Mouse (Mus musculus): ENCODE results near the gene Copz2. TPM values are rescaled to one million over a fixed set of nuclear protein-coding genes. Genes with fewer than 3 reads are reported as not detected.

Copz2 gene
- polyA plus RNA-seq (2014; fragmentation: Illumina TruSeq; extraction: RNeasy Lipid Tissue Mini Kit (QIAGEN cat#74804); ENCODE audit: low read depth, low replicate concordance): 14.4 TPM

DNA sequence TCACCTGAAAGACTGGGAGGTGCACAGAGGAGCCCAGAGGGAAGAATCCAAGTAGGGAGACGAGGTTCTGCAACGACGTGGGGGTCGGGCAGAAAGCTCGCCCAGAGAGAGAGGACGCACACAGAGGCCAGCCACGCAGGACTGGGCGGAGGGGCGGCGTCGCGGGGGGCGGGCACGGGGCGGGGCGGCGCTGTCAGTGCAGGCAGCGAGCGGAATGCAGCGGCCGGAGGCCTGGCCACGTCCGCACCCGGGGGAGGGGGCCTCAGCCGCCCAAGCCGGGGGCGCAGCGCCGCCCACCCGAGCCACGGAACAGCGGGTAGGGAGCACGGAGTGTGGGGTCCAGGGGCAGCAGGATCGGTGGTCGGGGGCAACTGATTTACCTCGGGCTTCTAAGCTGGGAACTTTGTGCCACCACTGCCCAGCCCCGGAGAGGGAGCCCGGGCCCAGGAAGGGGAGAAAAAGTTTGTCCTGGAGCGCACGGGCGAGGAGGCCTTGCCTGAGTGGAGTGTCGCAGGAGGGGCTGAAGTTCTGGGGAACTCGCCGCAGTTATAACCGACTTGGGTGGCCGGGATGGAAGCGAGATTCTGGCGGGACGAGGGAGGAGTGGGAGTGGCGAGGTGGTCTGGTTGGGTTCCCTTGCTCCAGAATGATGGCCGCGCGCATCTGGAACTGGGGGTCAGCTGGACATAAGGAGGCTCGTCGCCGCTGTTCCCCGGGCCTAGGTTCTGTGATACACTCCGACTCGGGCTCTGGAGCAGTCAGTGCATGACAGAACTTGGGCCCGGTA lies at the start of gene Copz2:
Copz2 (plus strand) TSS at position 190 of the 787 bp plus-strand sequence.

DNA sequence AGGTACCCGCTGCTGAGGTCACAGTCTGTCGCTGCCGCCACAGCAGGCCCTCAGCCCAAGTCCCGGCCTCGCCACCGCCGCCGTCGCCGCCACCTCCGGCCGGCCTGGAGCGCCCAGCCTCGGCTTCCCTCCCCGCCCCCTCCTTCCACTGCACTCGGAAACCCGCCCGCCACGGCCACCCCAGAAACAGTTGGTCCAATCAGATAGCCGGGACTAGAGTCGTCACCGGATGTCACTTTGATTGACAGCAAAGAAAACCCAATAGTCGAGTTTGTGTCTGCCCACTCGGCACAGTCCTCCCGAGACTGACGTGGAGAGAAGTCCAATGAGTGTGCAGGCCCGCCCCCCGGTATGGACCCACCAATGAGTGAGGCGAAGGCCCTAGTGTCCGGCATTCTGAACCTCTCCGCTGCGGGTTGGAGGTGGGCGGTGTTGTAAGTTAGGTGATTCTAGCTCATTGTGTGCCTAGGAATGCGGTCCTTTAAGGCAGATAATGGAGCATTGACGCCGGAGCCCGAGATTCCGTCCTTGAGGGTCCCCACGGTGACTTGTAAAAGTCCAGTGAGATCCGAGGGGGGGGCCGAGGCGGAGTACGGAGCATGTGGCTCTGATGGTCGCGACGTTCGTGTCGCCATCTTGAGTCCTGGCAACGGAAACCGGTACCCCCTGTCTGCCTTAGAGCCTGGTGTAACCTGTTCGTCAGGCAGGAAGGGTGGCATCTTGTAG lies 19.7 kb upstream of the Copz2 start, which contains the start of gene Nfe2l1:
Nfe2l1 (minus strand) TSS at position 156 of the 726 bp plus-strand sequence.

Other genes with a start within 250 kb of the Copz2 start
- 2.3 TPM for gene Snx11, start 72.3 kb upstream of the Copz2 start, polyA plus RNA-seq (2014; fragmentation: Illumina TruSeq; extraction: RNeasy Lipid Tissue Mini Kit (QIAGEN cat#74804); ENCODE audit: low read depth, low replicate concordance)
- 83.3 TPM for gene Cbx1, start 60.7 kb upstream of the Copz2 start, polyA plus RNA-seq (2014; fragmentation: Illumina TruSeq; extraction: RNeasy Lipid Tissue Mini Kit (QIAGEN cat#74804); ENCODE audit: low read depth, low replicate concordance)
- gene Nfe2l1, start 19.9 kb upstream of the Copz2 start, polyA plus RNA-seq (2014; fragmentation: Illumina TruSeq; extraction: RNeasy Lipid Tissue Mini Kit (QIAGEN cat#74804); ENCODE audit: low read depth, low replicate concordance): 45.5 TPM
- gene Cdk5rap3, start 66.6 kb downstream of the Copz2 start, polyA plus RNA-seq (2014; fragmentation: Illumina TruSeq; extraction: RNeasy Lipid Tissue Mini Kit (QIAGEN cat#74804); ENCODE audit: low read depth, low replicate concordance): 22.7 TPM
- gene Prr15l, start 78.2 kb downstream of the Copz2 start, polyA plus RNA-seq (2014; fragmentation: Illumina TruSeq; extraction: RNeasy Lipid Tissue Mini Kit (QIAGEN cat#74804); ENCODE audit: low read depth, low replicate concordance): 14.7 TPM
- 16.3 TPM for gene Pnpo, start 94.1 kb downstream of the Copz2 start, polyA plus RNA-seq (2014; fragmentation: Illumina TruSeq; extraction: RNeasy Lipid Tissue Mini Kit (QIAGEN cat#74804); ENCODE audit: low read depth, low replicate concordance)
- 2.5 TPM for gene Sp2, start 133.1 kb downstream of the Copz2 start, polyA plus RNA-seq (2014; fragmentation: Illumina TruSeq; extraction: RNeasy Lipid Tissue Mini Kit (QIAGEN cat#74804); ENCODE audit: low read depth, low replicate concordance)
- 0.28 TPM for gene Sp6, start 163.5 kb downstream of the Copz2 start, polyA plus RNA-seq (2014; fragmentation: Illumina TruSeq; extraction: RNeasy Lipid Tissue Mini Kit (QIAGEN cat#74804); ENCODE audit: low read depth, low replicate concordance)
- gene Scrn2, start 180.1 kb downstream of the Copz2 start, polyA plus RNA-seq (2014; fragmentation: Illumina TruSeq; extraction: RNeasy Lipid Tissue Mini Kit (QIAGEN cat#74804); ENCODE audit: low read depth, low replicate concordance): not detected
- 0.81 TPM for gene Lrrc46, start 191.5 kb downstream of the Copz2 start, polyA plus RNA-seq (2014; fragmentation: Illumina TruSeq; extraction: RNeasy Lipid Tissue Mini Kit (QIAGEN cat#74804); ENCODE audit: low read depth, low replicate concordance)
- 18.1 TPM for gene Mrpl10, start 191.7 kb downstream of the Copz2 start, polyA plus RNA-seq (2014; fragmentation: Illumina TruSeq; extraction: RNeasy Lipid Tissue Mini Kit (QIAGEN cat#74804); ENCODE audit: low read depth, low replicate concordance)
- gene Osbpl7, start 200.8 kb downstream of the Copz2 start, polyA plus RNA-seq (2014; fragmentation: Illumina TruSeq; extraction: RNeasy Lipid Tissue Mini Kit (QIAGEN cat#74804); ENCODE audit: low read depth, low replicate concordance): not detected